Mouse (Mus musculus): ENCODE data around the gene Fryl. TPM values are rescaled to one million over a fixed set of nuclear protein-coding genes. Genes with fewer than 3 reads are reported as not detected.
"Not testable (repeated sequence)": the region's sequence is repeated elsewhere in the genome, so short reads cannot be mapped to it uniquely, and the experiment has no call there.

The Fryl gene
- polyA plus RNA-seq, 1 experiment from 2014 or later = 47.4 TPM

DNA sequence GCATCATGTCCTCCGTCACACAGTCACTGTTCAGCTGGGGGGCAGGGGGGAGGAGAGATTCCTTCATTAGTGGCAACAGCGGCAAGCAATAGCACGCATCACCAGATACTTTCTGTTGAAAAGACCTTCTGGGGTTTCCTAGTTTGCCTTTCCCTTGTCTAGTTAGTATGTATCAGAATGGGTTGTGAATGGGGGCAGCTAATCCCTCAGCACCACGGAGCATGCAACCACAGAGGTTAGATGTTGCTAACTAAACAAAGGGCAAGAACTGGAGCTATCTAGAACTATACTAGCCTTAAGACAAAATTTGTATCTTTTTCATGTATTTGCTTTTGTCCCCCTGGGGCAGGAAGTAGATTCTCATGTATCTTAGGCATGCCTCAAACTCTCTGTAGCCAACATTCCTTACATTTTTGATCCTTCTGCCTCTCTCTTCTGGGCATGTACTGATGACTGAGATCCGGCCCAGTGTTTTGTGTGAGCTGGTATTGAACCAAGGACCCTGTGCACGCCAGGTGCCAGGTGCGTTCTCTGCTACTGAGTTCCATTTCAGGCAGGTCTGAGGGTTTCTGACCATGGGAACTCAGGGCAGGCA lies 208.7 kb downstream of the Fryl start:
- WGBS = 79% methylated on average over 7 of the region's 7 CpGs

DNA sequence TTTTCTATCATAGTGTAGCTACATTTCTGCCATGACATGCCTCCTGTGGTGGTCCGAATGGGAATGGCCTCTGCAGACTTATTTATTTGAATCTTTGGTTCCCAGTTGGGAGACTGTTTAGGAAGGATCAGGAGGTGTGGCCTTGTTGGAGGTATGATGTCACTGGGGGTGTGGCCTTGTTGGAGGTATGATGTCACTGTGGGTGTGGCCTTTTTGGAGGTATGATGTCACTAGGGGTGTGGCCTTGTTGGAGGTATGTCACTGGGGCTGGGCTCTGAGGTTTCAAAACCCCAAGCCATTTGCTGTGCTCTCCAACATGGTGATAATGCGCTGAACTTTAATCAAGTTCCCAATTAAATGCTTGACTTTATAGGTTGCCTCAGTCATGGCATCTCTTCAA lies 212.4 kb downstream of the Fryl start:
- WGBS = 98% methylated on average over 2 of the region's 2 CpGs
- no peak overlapping the region for H3K9ac ChIP-seq
- no peak for ATAC-seq (ENCODE audit: low FRiP score)
- H3K27ac ChIP-seq = no peak overlapping the region
- no peak overlapping the region for H3K4me2 ChIP-seq (replicated peaks)
- no peaks in the 10 kb centered on the region for H3K27me3 ChIP-seq
- H3K4me3 ChIP-seq = no peak overlapping the region
- H3K36me3 ChIP-seq = peaks cover 55% of the 10 kb centered on the region
- no peaks in the 10 kb centered on the region for H3K4me1 ChIP-seq
- H3K9me3 ChIP-seq (replicated peaks) = no peaks in the 10 kb centered on the region

More for the DNA sequence above, 208.7 kb downstream of the Fryl start:
- no peak overlapping the region for H3K4me2 ChIP-seq (replicated peaks)
- no peak overlapping the region for H3K9ac ChIP-seq
- no peaks in the 10 kb centered on the region for H3K9me3 ChIP-seq (replicated peaks)
- peaks cover 74% of the 10 kb centered on the region for H3K36me3 ChIP-seq
- H3K4me3 ChIP-seq = no peak overlapping the region
- ATAC-seq (ENCODE audit: low FRiP score) = no peak
- H3K4me1 ChIP-seq = no peaks in the 10 kb centered on the region
- H3K27me3 ChIP-seq = no peaks in the 10 kb centered on the region
- H3K27ac ChIP-seq = no peak overlapping the region

DNA sequence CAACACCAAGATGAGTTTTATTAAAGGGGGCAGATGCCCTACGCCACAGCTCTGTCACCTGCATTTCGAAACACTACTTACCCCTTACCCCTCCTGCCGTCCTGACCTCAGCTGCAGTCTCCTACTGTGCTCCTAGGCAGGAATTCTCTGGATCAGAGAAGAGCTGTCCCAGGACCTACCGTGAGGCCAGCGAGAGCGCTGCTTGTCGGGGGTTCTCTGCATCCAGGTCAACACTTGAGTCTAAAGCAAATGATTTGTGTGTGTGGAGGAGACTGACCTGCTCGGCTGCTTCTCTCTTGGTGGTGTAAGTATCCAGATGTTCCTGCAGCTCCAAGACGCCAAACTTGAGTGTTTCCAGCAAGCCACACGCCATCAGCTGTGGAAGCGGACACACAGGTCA lies 223.9 kb downstream of the Fryl start:
- no peak overlapping the region for H3K4me3 ChIP-seq
- peaks cover 67% of the 10 kb centered on the region for H3K36me3 ChIP-seq
- no peak overlapping the region for H3K4me2 ChIP-seq (replicated peaks)
- no peak overlapping the region for H3K27ac ChIP-seq
- H3K27me3 ChIP-seq = no peaks in the 10 kb centered on the region
- 80% methylated on average over 11 of the region's 11 CpGs for WGBS
- H3K4me1 ChIP-seq = no peaks in the 10 kb centered on the region
- H3K9me3 ChIP-seq (replicated peaks) = no peaks in the 10 kb centered on the region
- ATAC-seq (ENCODE audit: low FRiP score) = no peak
- H3K9ac ChIP-seq = no peak overlapping the region

DNA sequence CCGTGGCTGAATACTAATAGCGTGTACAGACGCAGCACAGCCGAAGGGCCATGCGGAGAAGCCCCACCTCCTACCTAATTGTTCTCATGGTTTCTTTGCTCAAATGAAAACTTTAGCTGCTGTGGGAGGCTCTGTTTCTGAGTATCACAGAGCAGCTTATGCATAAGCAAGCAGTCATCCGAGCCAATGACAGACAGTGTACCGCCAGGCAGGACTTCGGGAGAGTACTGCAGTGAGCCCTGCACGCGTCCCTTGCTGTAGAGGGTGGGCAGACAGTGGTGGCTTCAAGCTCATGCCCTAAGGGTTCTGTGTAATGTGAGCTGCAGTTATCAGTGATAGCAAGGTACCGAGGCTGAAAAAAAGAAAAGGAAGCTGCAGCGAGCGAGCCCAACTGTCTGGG lies 227.8 kb downstream of the Fryl start:
- H3K27ac ChIP-seq = no peak overlapping the region
- no peaks in the 10 kb centered on the region for H3K27me3 ChIP-seq
- H3K4me1 ChIP-seq = no peaks in the 10 kb centered on the region
- no peak overlapping the region for H3K4me2 ChIP-seq (replicated peaks)
- H3K36me3 ChIP-seq = peaks cover 76% of the 10 kb centered on the region
- no peaks in the 10 kb centered on the region for H3K9me3 ChIP-seq (replicated peaks)
- no peak overlapping the region for H3K4me3 ChIP-seq
- ATAC-seq (ENCODE audit: low FRiP score) = no peak
- no peak overlapping the region for H3K9ac ChIP-seq
- WGBS = 89% methylated on average over 13 of the region's 13 CpGs

DNA sequence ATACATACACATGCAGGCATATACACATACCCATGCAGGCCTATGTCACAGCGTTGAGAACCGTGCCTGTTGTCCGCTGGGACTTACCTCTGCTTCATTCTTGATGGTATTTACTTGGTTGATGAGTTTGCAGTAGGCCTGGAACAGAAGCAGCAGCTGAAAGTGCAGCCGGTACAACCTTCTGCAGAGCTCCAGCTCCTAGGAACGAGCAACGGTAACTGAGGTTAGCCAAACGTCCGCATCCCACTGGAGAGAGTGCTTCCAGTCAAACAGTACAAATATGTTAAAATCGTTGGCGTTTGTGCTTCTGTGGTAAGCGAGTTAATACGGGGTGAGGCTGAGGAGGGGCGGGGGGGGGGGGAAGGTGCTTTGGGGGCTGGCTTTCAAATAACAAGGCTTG lies 232.6 kb downstream of the Fryl start:
- Histone ChIP-seq H3K27me3 (no peaks in the 10 kb centered on the region), H3K9me3 (replicated peaks) (no peaks in the 10 kb centered on the region), H3K4me3 (no peak overlapping the region), H3K27ac (no peak overlapping the region), H3K4me2 (replicated peaks) (no peak overlapping the region), H3K9ac (no peak overlapping the region), H3K4me1 (no peaks in the 10 kb centered on the region), H3K36me3 (peaks cover 49% of the 10 kb centered on the region)
- 92% methylated on average over 13 of the region's 13 CpGs for WGBS
- no peak for ATAC-seq (ENCODE audit: low FRiP score)

DNA sequence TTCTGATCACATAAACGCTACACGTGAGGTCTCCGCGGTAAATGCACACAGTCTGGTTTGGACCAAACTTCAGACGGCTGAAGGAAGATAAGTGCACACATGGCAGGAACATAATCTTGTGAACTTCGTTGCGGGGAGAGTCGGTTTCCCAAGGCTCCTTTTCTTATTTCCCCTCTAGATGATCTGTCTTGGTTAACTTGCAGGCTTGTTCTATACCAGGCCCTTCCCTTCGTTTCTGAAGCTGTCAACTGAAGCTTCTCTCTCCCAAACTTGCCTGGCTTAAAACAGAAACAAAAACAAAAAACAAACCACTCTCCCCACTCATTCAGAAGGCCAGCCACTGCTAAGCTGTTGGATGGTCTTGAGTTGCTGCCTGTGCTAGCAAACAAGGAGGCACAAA lies 241.7 kb downstream of the Fryl start:
- Histone ChIP-seq H3K4me1 (peaks cover 5% of the 10 kb centered on the region), H3K27me3 (peaks cover 28% of the 10 kb centered on the region), H3K27ac (no peak overlapping the region), H3K9ac (no peak overlapping the region), H3K4me3 (no peak overlapping the region), H3K4me2 (replicated peaks) (no peak overlapping the region), H3K9me3 (replicated peaks) (no peaks in the 10 kb centered on the region), H3K36me3 (no peaks in the 10 kb centered on the region)
- WGBS = 46% methylated on average over 9 of the region's 9 CpGs
- no peak for ATAC-seq (ENCODE audit: low FRiP score)

DNA sequence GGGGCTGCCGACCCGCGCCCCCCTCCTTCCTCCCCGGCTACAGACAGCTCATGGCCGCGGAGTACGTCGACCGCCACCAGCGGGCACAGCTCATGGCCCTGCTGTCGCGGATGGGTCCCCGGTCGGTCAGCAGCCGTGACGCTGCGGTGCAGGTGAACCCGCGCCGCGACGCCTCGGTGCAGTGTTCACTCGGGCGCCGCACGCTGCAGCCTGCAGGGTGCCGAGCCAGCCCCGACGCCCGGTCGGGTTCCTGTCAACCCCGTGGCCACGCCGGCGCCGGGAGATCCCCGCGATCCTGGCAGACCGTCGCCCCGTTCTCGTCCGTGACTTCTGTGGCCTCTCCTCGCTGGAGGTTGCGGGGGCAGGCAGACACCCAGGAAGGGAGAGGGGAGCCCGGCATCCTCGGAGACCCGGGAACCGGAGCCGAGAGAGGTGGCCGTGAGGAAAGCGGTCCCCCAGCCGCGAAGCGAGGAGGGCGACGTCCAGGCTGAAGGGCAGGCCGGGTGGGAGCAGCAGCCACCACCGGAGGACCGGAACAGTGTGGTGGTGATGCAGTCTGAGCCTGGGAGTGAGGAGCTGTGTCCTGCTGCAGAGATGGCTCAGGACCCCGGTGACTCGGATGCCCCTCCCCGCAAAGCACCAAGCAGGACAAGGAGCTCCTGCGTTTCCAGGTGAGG lies 242.7 kb downstream of the Fryl start:
- Histone ChIP-seq H3K9ac (peak overlapping the region; percentile 58), H3K4me3 (peak overlapping the region; percentile 39), H3K27me3 (peaks cover 28% of the 10 kb centered on the region), H3K4me2 (replicated peaks) (peak overlapping the region; percentile 73)
- not testable (repeated sequence) for H3K4me1 ChIP-seq; H3K27ac ChIP-seq; H3K36me3 ChIP-seq; H3K9me3 ChIP-seq (replicated peaks)
- WGBS = 1% methylated on average over 52 of the region's 65 CpGs
- ATAC-seq (ENCODE audit: low FRiP score) = peak; percentile 80

DNA sequence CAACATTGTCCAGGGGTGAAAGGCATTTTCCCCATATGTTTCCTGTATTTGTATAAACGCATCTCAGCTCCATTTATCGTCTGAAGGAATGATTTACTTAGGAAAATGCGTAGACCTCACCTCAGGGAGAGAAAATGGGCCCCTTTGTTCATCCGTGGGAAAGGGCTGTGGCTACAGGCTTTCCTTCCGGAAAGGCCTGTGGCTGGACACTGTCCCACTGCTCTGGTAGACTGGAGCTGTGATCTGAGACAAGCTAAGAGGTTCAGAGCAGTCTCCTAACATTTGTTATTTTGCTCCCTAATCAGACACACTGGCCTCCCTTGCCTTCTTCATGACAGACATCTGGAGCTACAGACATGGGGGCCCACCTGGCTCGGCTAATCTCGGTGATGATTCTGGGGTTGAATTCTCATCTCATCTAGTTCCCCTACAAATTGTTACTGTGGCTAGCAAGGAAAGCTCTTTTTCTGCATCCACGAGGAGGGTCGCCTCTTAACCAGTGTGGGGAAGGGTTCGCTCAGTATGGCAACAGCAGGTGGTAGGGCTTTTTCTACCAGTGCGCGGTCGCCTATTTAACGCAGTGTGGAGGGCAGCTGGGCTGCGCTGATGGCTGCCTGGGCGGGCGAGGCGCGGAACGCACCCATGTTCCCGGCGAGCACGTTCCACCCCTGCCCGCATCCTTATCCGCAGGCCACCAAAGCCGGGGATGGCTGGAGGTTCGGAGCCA lies 243.4 kb downstream of the Fryl start:
- H3K9ac ChIP-seq; H3K9me3 ChIP-seq (replicated peaks); H3K36me3 ChIP-seq; H3K4me1 ChIP-seq; H3K27ac ChIP-seq: not testable (repeated sequence)
- ATAC-seq (ENCODE audit: low FRiP score) = peak; percentile 53; the same call in 1 of the 2 replicates
- 21% methylated on average over 23 of the region's 27 CpGs for WGBS
- H3K4me3 ChIP-seq = peak overlapping the region; percentile 39
- peaks cover 35% of the 10 kb centered on the region for H3K27me3 ChIP-seq
- peak overlapping the region; percentile 73 for H3K4me2 ChIP-seq (replicated peaks)

DNA sequence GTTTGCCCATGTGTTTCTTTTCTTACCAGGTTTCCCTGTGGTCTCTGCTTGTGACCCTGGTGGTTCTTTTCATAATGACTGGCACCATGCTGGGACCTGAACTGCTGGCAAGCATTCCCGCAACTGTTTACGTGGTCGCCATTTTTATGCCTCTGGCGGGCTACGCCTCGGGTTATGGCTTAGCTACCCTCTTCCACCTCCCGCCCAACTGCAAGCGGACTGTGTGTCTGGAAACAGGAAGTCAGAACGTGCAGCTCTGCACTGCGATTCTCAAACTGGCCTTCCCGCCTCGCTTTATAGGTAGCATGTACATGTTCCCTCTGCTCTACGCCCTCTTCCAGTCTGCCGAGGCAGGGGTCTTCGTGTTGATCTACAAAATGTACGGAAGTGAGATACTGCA lies 244.6 kb downstream of the Fryl start:
- not testable (repeated sequence) for H3K27ac ChIP-seq; H3K36me3 ChIP-seq; H3K4me3 ChIP-seq; ATAC-seq (ENCODE audit: low FRiP score); H3K9ac ChIP-seq; H3K4me2 ChIP-seq (replicated peaks); H3K9me3 ChIP-seq (replicated peaks); H3K4me1 ChIP-seq
- 93% methylated on average over 16 of the region's 16 CpGs for WGBS
- peaks cover 47% of the 10 kb centered on the region for H3K27me3 ChIP-seq

DNA sequence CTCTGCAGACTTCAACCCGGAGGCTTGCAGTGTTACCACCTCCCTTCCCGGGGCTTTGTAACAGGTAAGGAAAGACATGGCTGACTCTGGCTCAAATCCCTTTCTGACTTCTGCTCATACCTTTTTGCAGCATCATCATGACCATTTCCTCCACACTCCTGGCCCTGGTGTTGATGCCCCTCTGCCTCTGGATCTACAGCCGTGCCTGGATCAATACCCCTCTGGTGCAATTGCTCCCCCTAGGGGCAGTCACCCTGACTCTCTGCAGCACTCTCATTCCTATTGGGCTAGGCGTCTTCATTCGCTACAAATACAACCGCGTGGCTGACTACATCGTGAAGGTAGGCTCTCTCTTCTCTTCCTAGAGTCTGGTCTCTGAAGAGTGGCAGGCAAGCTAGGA lies 248.2 kb downstream of the Fryl start:
- H3K4me1 ChIP-seq; H3K27ac ChIP-seq; ATAC-seq (ENCODE audit: low FRiP score); H3K9ac ChIP-seq; H3K4me3 ChIP-seq; H3K36me3 ChIP-seq; H3K4me2 ChIP-seq (replicated peaks); H3K9me3 ChIP-seq (replicated peaks): not testable (repeated sequence)
- peaks cover 43% of the 10 kb centered on the region for H3K27me3 ChIP-seq
- WGBS = 39% methylated on average over 8 of the region's 8 CpGs

DNA sequence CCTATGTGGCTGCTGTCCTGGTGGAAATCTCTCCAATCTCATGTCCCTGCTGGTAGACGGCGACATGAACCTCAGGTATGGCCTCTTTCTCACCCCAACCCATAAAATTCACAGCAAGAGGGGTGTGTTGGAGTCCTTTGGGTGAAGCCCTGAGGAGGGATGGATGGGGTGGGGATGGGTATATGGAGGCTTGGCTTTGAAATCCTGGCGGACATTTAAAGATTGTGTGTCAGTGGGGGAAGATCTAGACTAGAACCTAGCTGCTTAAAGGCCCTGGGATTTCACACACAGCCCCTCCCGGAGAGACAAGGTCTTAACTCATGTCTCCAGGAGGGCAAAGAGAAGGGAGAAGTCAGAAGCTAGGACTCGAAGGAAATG lies 248.8 kb downstream of the Fryl start:
- peaks cover 37% of the 10 kb centered on the region for H3K27me3 ChIP-seq
- peaks cover 4% of the 10 kb centered on the region; the same call in 1 of the 2 replicates for H3K4me1 ChIP-seq
- WGBS = 38% methylated on average over 5 of the region's 5 CpGs
- H3K4me3 ChIP-seq = peak overlapping the region; percentile 45
- peak overlapping the region; percentile 64 for H3K4me2 ChIP-seq (replicated peaks)
- H3K9me3 ChIP-seq (replicated peaks) = no peaks in the 10 kb centered on the region
- H3K9ac ChIP-seq = peak overlapping the region; percentile 41; the same call in 1 of the 2 replicates
- no peaks in the 10 kb centered on the region for H3K36me3 ChIP-seq
- H3K27ac ChIP-seq = no peak overlapping the region
- no peak; the same call in 1 of the 2 replicates for ATAC-seq (ENCODE audit: low FRiP score)

DNA sequence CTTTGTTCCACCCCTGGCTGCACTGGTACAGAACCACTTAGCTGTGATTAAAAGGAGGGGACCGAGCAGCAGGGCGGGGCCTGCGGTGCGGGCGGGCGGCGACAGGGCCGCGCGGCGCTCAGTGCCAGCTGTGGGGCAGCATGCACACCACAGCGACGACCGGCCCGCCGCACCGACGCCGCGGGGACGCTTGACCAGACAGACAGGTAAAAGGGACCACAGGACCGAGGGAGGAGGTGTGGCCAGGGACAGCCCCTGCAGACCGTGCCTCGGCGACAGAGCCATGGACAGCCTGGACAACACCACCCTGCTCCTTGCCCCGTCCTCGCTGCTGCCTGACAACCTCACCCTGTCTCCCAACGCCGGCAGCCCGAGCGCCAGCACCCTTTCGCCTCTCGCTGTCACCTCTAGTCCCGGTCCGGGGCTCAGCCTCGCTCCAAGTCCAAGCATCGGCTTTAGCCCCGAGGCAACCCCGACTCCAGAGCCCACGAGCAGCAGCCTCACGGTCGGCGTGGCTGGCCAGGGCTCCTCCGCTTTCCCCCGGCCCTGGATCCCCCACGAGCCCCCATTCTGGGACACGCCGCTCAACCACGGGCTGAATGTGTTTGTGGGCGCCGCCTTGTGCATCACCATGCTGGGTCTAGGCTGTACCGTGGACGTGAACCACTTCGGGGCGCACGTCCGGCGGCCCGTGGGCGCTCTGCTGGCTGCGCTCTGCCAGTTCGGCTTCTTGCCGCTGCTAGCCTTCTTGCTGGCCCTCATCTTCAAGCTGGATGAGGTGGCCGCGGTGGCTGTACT lies 249.4 kb downstream of the Fryl start, which contains the start of gene Slc10a4:
TSS of gene Slc10a4 (plus strand) at position 100 of the 798 bp plus-strand sequence.
- H3K4me1 ChIP-seq = peaks cover 4% of the 10 kb centered on the region; the same call in 1 of the 2 replicates
- peak within 1 kb of the TSS; percentile 45 for H3K4me3 ChIP-seq
- H3K4me2 ChIP-seq (replicated peaks) = peak within 1 kb of the TSS; percentile 64
- no peaks in the 10 kb centered on the region for H3K9me3 ChIP-seq (replicated peaks)
- no peaks in the 10 kb centered on the region for H3K36me3 ChIP-seq
- peak; percentile 92 for ATAC-seq (ENCODE audit: low FRiP score)
- H3K9ac ChIP-seq = peak within 1 kb of the TSS; percentile 64
- peaks cover 33% of the 10 kb centered on the region for H3K27me3 ChIP-seq
- 6% methylated on average over 64 of the region's 65 CpGs for WGBS
- H3K27ac ChIP-seq = peak within 1 kb of the TSS; percentile 35; the same call in 1 of the 2 replicates

Data from hindbrain, embryonic 12.5 days (tissue).